In genomic region chr5:118271449-118272110, GRCm38 (mm10) we compare ENCODE assay signal across 29 mouse cellular contexts. TPM values are rescaled to one million over a fixed set of nuclear protein-coding genes. Genes with fewer than 3 reads are reported as not detected.
A peak's percentile ranks its signal among the peaks of the same experiment; 100 is the strongest.
DNase-seq lines count a peak whose midpoint lies in the region; ATAC-seq and TF ChIP-seq lines count a peak whose summit lies in the region.
"Had no signal": no experiment of that assay in that cellular context is flagged by ENCODE, and none has a peak within 500 bp of the region (broad histone marks: within the 10 kb centered on the region; RNA-seq: fewer than 3 reads in every experiment).

No protein-coding gene starts in this region.

- no peak overlapping the region for H3K4me3 ChIP-seq in midbrain, postnatal 0 days (ENCODE audit: low read depth, low read length)
- H3K4me3 ChIP-seq: embryonic facial prominence, embryonic 12.5 days; forebrain, embryonic 15.5 days; gastrocnemius, adult 2 months; heart, adult 2 months; heart, embryonic 12.5 days; limb, embryonic 12.5 days; lung, embryonic 15.5 days; megakaryocyte, embryonic 14.5 days; midbrain, embryonic 12.5 days; neural tube, embryonic 15.5 days had no signal

- WGBS in midbrain, postnatal 0 days: 76% methylated on average over 10 of the region's 10 CpGs

- H3K4me2 ChIP-seq in midbrain, postnatal 0 days (ENCODE audit: low read depth, low read length, poor library complexity, severe bottlenecking): no peak overlapping the region
- H3K4me2 ChIP-seq: embryonic facial prominence, embryonic 12.5 days; forebrain, embryonic 15.5 days; heart, embryonic 12.5 days; hindbrain, embryonic 14.5 days; limb, embryonic 12.5 days; lung, embryonic 15.5 days; midbrain, embryonic 12.5 days; neural tube, embryonic 15.5 days had no signal

- H3K27ac ChIP-seq in midbrain, postnatal 0 days (ENCODE audit: low read depth, low read length): no peak overlapping the region
- H3K27ac ChIP-seq: embryonic facial prominence, embryonic 12.5 days; forebrain, embryonic 15.5 days; gastrocnemius, adult 2 months; heart, adult 2 months; hindbrain, embryonic 14.5 days; limb, embryonic 12.5 days; lung, embryonic 15.5 days; midbrain, embryonic 12.5 days; neural tube, embryonic 15.5 days; stomach, postnatal 0 days had no signal

- TF ChIP-seq POLR2A in brain, embryonic 14.5 days (IDR thresholded peaks at IDR 0.05; ENCODE audit: borderline replicate concordance, extremely low read depth, insufficient read depth, insufficient read length, poor library complexity, severe bottlenecking): no peak

- H3K36me3 ChIP-seq in midbrain, postnatal 0 days (ENCODE audit: insufficient read depth, low read length): no peaks in the 10 kb centered on the region
- H3K36me3 ChIP-seq: embryonic facial prominence, embryonic 12.5 days; forebrain, embryonic 15.5 days; heart, embryonic 12.5 days; limb, embryonic 12.5 days; lung, embryonic 15.5 days; midbrain, embryonic 12.5 days; neural tube, embryonic 15.5 days had no signal

- H3K9ac ChIP-seq in midbrain, postnatal 0 days (replicated peaks; ENCODE audit: low read length, poor library complexity, severe bottlenecking): no peak overlapping the region
- H3K9ac ChIP-seq: embryonic facial prominence, embryonic 12.5 days; forebrain, embryonic 15.5 days; heart, embryonic 12.5 days; hindbrain, embryonic 14.5 days; limb, embryonic 12.5 days; lung, embryonic 15.5 days; midbrain, embryonic 12.5 days; neural tube, embryonic 15.5 days had no signal

- TF ChIP-seq CTCF in brain, embryonic 14.5 days (IDR thresholded peaks at IDR 0.05; ENCODE audit: borderline replicate concordance, extremely low read depth, insufficient read depth, insufficient read length): no peak
- no peak for TF ChIP-seq CTCF in midbrain, postnatal 0 days (IDR thresholded peaks at IDR 0.05)

- no peaks in the 10 kb centered on the region for H3K9me3 ChIP-seq in midbrain, postnatal 0 days (ENCODE audit: low read length)
- H3K9me3 ChIP-seq: embryonic facial prominence, embryonic 12.5 days; forebrain, embryonic 15.5 days; heart, embryonic 12.5 days; limb, embryonic 12.5 days; lung, embryonic 15.5 days; megakaryocyte, embryonic 14.5 days; midbrain, embryonic 12.5 days; neural tube, embryonic 15.5 days had no signal

- peaks cover 13% of the 10 kb centered on the region; the same call in 1 of the 2 replicates for H3K4me1 ChIP-seq in midbrain, postnatal 0 days (ENCODE audit: insufficient read depth, low read length)

- peak; percentile 58 for DNase-seq in 416B (ENCODE audit: low read depth)
- peak; percentile 65 for DNase-seq in brain, embryonic 14.5 days (ENCODE audit: low read depth)
- peak; percentile 34 to 59 for DNase-seq in natural killer cell, adult 2 months (ENCODE audit: low spot score in 2 of 2)
- peak; percentile 56 for DNase-seq in thymus, postnatal 25 days
- no peak for DNase-seq in embryo, embryonic 9.5 days (ENCODE audit: extremely low spot score)
- DNase-seq in midbrain, postnatal 0 days (ENCODE audit: low spot score): no peak
- no peak for DNase-seq in left cerebral cortex, adult 8-10 months (ENCODE audit: low spot score in 2 of 2)
- DNase-seq: adrenal gland, postnatal 25 days; cerebellum, adult 2 months; cerebellum, postnatal 25 days; gastrocnemius, adult 2 months; gastrocnemius, postnatal 36 days; heart, adult 2 months; heart, postnatal 4 days; kidney, postnatal 14 days; lung, postnatal 36 days had no signal

- 0 out of 2 replicates have a peak, but pooled peaks cover 4% of the 10 kb centered on the region for H3K27me3 ChIP-seq in midbrain, postnatal 0 days (ENCODE audit: insufficient read depth, low read length)
- H3K27me3 ChIP-seq: forebrain, embryonic 15.5 days had no signal

- ATAC-seq in midbrain, postnatal 0 days (ENCODE audit: low FRiP score): no peak
- ATAC-seq: activated CD4-positive, CD25-positive, alpha-beta regulatory T cell, adult 4 months; CD4-positive, CD25-positive, alpha-beta regulatory T cell, adult 4 months; forebrain, embryonic 15.5 days; intestine, postnatal 0 days had no signal

RNA-seq across cellular contexts. Expression of gene 2410131K14Rik, which starts 26.6 kb away (rescaled TPM):
- 20.2 and 22.7 TPM in 2 replicates for polyA plus RNA-seq in brain, embryonic 14.5 days (2012; rRNA removed)
- 33.3 and 34.0 TPM in 2 replicates for total RNA-seq in midbrain, postnatal 0 days (2014; rRNA removed)
- polyA plus RNA-seq in midbrain, postnatal 0 days (2015; fragmentation: Nextera tagmentation; extraction: Ambion mirVana): 18.8 and 19.2 TPM in 2 replicates
- 10 to 100 TPM; 12.1 to 14.6 (median 12.3) TPM for total RNA-seq in left cerebral cortex, adult 8-10 months (2022)

RNA-seq across cellular contexts. Expression of gene Rnft2, which starts 26.7 kb away (rescaled TPM):
- 79.6 and 97.9 TPM in 2 replicates for polyA plus RNA-seq in brain, embryonic 14.5 days (2012; rRNA removed)
- 121 and 125 TPM in 2 replicates for total RNA-seq in midbrain, postnatal 0 days (2014; rRNA removed)
- 14.3 and 15.0 TPM in 2 replicates for polyA plus RNA-seq in midbrain, postnatal 0 days (2015; fragmentation: Nextera tagmentation; extraction: Ambion mirVana)
- 10 to 100 TPM; 70.1 to 81.7 (median 76.0) TPM for total RNA-seq in left cerebral cortex, adult 8-10 months (2022)
- polyA plus RNA-seq: CD4-positive, CD25-positive, alpha-beta regulatory T cell, adult 4 months had no signal

Comparison
In these comparisons a context has a peak if more than half of its experiments do, and no peak if none do; other contexts are left out.
1. DNase-seq: peak in 416B (single experiment), brain, embryonic 14.5 days (single experiment), natural killer cell, adult 2 months (2 of 2) and thymus, postnatal 25 days (single experiment); none in embryo, embryonic 9.5 days (single experiment), midbrain, postnatal 0 days (single experiment) and left cerebral cortex, adult 8-10 months (0 of 2).